Comparison of ENCODE assay signal across 17 mouse cellular contexts in the genomic region with DNA sequence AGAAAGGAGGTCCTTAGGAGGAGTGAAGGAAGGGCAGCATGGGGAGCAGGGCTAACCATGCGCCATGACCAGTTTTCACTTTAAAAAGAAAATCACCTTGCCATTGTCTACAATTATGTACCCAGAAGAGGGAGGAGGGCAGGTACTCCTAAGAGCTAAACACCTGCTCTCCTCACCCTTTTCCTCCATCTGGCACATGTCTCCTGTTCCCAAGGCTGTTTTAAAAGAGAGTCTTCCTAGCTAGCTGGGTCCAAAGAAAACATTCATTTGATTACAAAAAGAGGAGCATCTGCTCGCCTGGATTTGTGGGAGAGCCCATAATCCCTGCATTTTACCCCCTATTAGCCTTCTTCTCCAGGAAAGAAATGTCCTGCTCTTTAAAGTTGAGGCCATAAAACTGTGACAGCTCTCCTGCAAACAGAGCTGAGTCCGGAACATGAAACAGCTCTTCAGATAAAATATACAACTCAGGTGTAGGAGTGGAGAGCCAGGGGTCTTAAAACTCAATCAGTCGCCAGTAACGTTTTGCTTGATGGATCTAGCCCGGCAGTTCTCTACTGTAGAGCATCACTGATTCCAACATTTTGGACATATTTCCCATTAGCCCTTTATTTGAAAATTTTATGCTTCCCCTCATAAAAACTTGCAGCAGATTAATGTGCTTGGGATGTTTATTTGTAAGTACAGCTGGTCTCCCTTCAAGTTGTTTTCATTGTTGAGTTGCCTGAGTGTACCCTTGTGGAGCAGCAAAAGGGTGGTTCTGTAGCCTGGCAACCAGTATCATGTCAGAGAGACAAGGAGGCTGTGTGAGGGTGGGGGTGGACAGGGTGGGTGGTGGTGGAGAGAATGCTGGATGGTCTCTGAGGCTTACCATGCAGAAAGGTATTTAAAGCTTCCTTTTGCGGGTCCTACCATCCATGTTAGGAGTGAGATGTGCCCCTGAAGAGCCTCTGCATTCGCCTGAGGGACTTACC.
"Had no signal": no experiment of that assay in that cellular context is flagged by ENCODE, and none has a peak within 500 bp of the region (broad histone marks: within the 10 kb centered on the region; RNA-seq: fewer than 3 reads in every experiment).

No protein-coding gene starts in this region.

- H3K27me3 ChIP-seq: liver, embryonic 13.5 days; midbrain, embryonic 12.5 days; midbrain, embryonic 15.5 days; neural tube, embryonic 12.5 days; neural tube, embryonic 15.5 days; stomach, embryonic 15.5 days had no signal

- H3K9me3 ChIP-seq: liver, embryonic 13.5 days; midbrain, embryonic 12.5 days; midbrain, embryonic 15.5 days; neural tube, embryonic 12.5 days; neural tube, embryonic 15.5 days; stomach, embryonic 15.5 days had no signal

- H3K36me3 ChIP-seq: liver, embryonic 13.5 days; midbrain, embryonic 12.5 days; midbrain, embryonic 15.5 days; neural tube, embryonic 12.5 days; neural tube, embryonic 15.5 days; stomach, embryonic 15.5 days had no signal

- ATAC-seq: intestine, postnatal 0 days; midbrain, embryonic 15.5 days had no signal

- H3K4me2 ChIP-seq: liver, embryonic 13.5 days; midbrain, embryonic 12.5 days; midbrain, embryonic 15.5 days; neural tube, embryonic 12.5 days; neural tube, embryonic 15.5 days; stomach, embryonic 15.5 days had no signal

- DNase-seq: layer of hippocampus, adult 9-11 months; layer of hippocampus, postnatal 36 days; liver, embryonic 13.5 days; lung, adult 2 months; lung, postnatal 14 days; right cerebral cortex, adult 18-20 months; right cerebral cortex, postnatal 14 days; spleen, adult 18-20 months; thymus, postnatal 25 days had no signal

- H3K4me3 ChIP-seq: left cerebral cortex, adult 2 months; liver, embryonic 13.5 days; midbrain, embryonic 12.5 days; midbrain, embryonic 15.5 days; neural tube, embryonic 12.5 days; neural tube, embryonic 15.5 days; stomach, embryonic 15.5 days had no signal

- H3K4me1 ChIP-seq: liver, embryonic 13.5 days; midbrain, embryonic 12.5 days; midbrain, embryonic 15.5 days; neural tube, embryonic 12.5 days; neural tube, embryonic 15.5 days; stomach, embryonic 15.5 days had no signal

- H3K9ac ChIP-seq: liver, embryonic 13.5 days; midbrain, embryonic 12.5 days; midbrain, embryonic 15.5 days; neural tube, embryonic 12.5 days; neural tube, embryonic 15.5 days; stomach, embryonic 15.5 days had no signal

- H3K27ac ChIP-seq: left cerebral cortex, adult 2 months; liver, embryonic 13.5 days; macrophage; midbrain, embryonic 12.5 days; midbrain, embryonic 15.5 days; neural tube, embryonic 12.5 days; neural tube, embryonic 15.5 days; stomach, embryonic 15.5 days had no signal
